Mouse (Mus musculus) MEL (cell line): ENCODE measurements at regions not wholly inside any gene's neighbourhood (a gene's known extent, or its start where the extent isn't known, plus 50 kb on each side); places are given as distances from the start of the nearest gene placed in this dataset.

Experiments used
- DNase-seq: peaks from one replicate; pipeline ENCODE4 v3.0.0; 2011; ENCODE audit warnings: low read depth, low spot score
- H3K27ac ChIP-seq: 2 replicates; pipeline ENCODE4 v1.5.1; 2012; ENCODE audit warnings: low read depth, mild to moderate bottlenecking, control low read depth, low read length, moderate library complexity; ENCODE audit not compliant: control insufficient read depth
- H3K27me3 ChIP-seq, 2 experiments: fragments of 150-350 bp in 1 of 2; sonication (generic) in 1 of 2; 2 replicates each; pipeline ENCODE4 v1.6.1; 2012; ENCODE audit warnings: low read length in 2 of 2, mild to moderate bottlenecking in 2 of 2, improper control_type of control experiment in 1 of 2, moderate library complexity in 1 of 2; ENCODE audit not compliant: insufficient read depth in 2 of 2, control insufficient read depth in 1 of 2
- H3K36me3 ChIP-seq, 2 experiments: 2 replicates each; pipeline ENCODE4 v1.6.1; 2012 to 2014; ENCODE audit warnings: low read length in 2 of 2, improper control_type of control experiment in 1 of 2, inconsistent platforms in 1 of 2, mild to moderate bottlenecking in 1 of 2; ENCODE audit not compliant: insufficient read depth in 2 of 2, control insufficient read depth in 1 of 2
- H3K4me1 ChIP-seq, 2 experiments: fragments of 150-350 bp in 1 of 2; sonication (generic) in 1 of 2; 2 replicates each; pipeline ENCODE4 v1.6.1; 2012; ENCODE audit warnings: low read length in 2 of 2, improper control_type of control experiment in 1 of 2, mild to moderate bottlenecking in 1 of 2; ENCODE audit not compliant: insufficient read depth in 2 of 2, control insufficient read depth in 1 of 2
- H3K4me3 ChIP-seq, 2 experiments: fragments of 150-350 bp in 1 of 2; sonication (generic) in 1 of 2; 2 replicates each; pipeline ENCODE4 v1.5.1; 2012; ENCODE audit warnings: low read depth in 2 of 2, low read length in 2 of 2, mild to moderate bottlenecking in 2 of 2, moderate library complexity in 2 of 2, control low read depth in 1 of 2, improper control_type of control experiment in 1 of 2; ENCODE audit not compliant: control insufficient read depth in 1 of 2, insufficient read depth in 1 of 2
- H3K79me2 ChIP-seq: 2 replicates; pipeline ENCODE4 v1.6.1; 2012; ENCODE audit warnings: mild to moderate bottlenecking, low read length, moderate library complexity; ENCODE audit not compliant: control insufficient read depth, poor library complexity, insufficient read depth
- H3K9ac ChIP-seq: 2 replicates; pipeline ENCODE4 v1.6.1; 2012; ENCODE audit warnings: low read depth, mild to moderate bottlenecking, control low read depth, low read length, moderate library complexity; ENCODE audit not compliant: control insufficient read depth, poor library complexity, severe bottlenecking
- H3K9me3 ChIP-seq: fragments of 150-350 bp; sonication (generic); replicated peaks from 2 replicates; pipeline ENCODE4 v1.6.1; 2012; ENCODE audit warnings: mild to moderate bottlenecking, low read length, improper control_type of control experiment, moderate library complexity; ENCODE audit not compliant: insufficient read depth
- CHD1 ChIP-seq: IDR thresholded peaks from 2 replicates; pipeline ENCODE4 v1.6.1; 2012; ENCODE audit warnings: low read depth, mild to moderate bottlenecking, inconsistent platforms, low read length, improper control_type of control experiment
- CHD2 ChIP-seq: IDR thresholded peaks from 2 replicates; pipeline ENCODE4 v1.6.1; 2011; ENCODE audit warnings: low read length, improper control_type of control experiment
- E2F4 ChIP-seq: IDR thresholded peaks from 2 replicates; pipeline ENCODE4 v1.6.1; 2011; ENCODE audit warnings: low read depth, low read length, improper control_type of control experiment, borderline replicate concordance
- ELF1 ChIP-seq: IDR thresholded peaks from 2 replicates; pipeline ENCODE4 v1.6.1; 2014; ENCODE audit warnings: low read depth, mild to moderate bottlenecking, inconsistent platforms, low read length, improper control_type of control experiment, moderate library complexity
- GATA1 ChIP-seq: IDR thresholded peaks from 2 replicates; pipeline ENCODE4 v1.6.1; 2011; ENCODE audit warnings: low read depth, low read length, improper control_type of control experiment
- KAT2A ChIP-seq: conservative IDR thresholded peaks from 2 replicates; pipeline ENCODE4 v1.6.1; 2012; ENCODE audit warnings: low read depth, low read length, improper control_type of control experiment, inconsistent platforms
- MAFK ChIP-seq: IDR thresholded peaks from 2 replicates; pipeline ENCODE4 v1.6.1; 2011; ENCODE audit warnings: low read depth, mild to moderate bottlenecking, low read length, improper control_type of control experiment, borderline replicate concordance
- MAX ChIP-seq: IDR thresholded peaks from 2 replicates; pipeline ENCODE4 v1.6.1; 2011; ENCODE audit warnings: low read length, improper control_type of control experiment
- MXI1 ChIP-seq: IDR thresholded peaks from 2 replicates; pipeline ENCODE4 v1.6.1; 2011; ENCODE audit warnings: mild to moderate bottlenecking, low read depth, low read length, improper control_type of control experiment
- MYB ChIP-seq: IDR thresholded peaks from 2 replicates; pipeline ENCODE4 v1.6.1; 2011; ENCODE audit warnings: mild to moderate bottlenecking, low read depth, low read length, improper control_type of control experiment
- MYC ChIP-seq: IDR thresholded peaks from 2 replicates; pipeline ENCODE4 v1.6.1; 2011; ENCODE audit warnings: low read depth, mild to moderate bottlenecking, low read length, improper control_type of control experiment, moderate library complexity
- POLR2AphosphoS2 ChIP-seq: IDR thresholded peaks from 2 replicates; pipeline ENCODE4 v1.6.1; 2011; ENCODE audit warnings: low read length, improper control_type of control experiment
- RCOR1 ChIP-seq: IDR thresholded peaks from 2 replicates; pipeline ENCODE4 v1.6.1; 2012; ENCODE audit warnings: low read depth, mild to moderate bottlenecking, inconsistent platforms, low read length, improper control_type of control experiment
- SMC3 ChIP-seq: IDR thresholded peaks from 2 replicates; pipeline ENCODE4 v1.6.1; 2011; ENCODE audit warnings: low read depth, low read length, improper control_type of control experiment
- TCF12 ChIP-seq: IDR thresholded peaks from 2 replicates; pipeline ENCODE4 v1.6.1; 2014; ENCODE audit warnings: low read depth, mild to moderate bottlenecking, inconsistent platforms, low read length, improper control_type of control experiment, moderate library complexity
- USF2 ChIP-seq, 2 experiments: IDR thresholded peaks; 2 replicates each; pipeline ENCODE4 v1.6.1; 2011 to 2012; ENCODE audit warnings: improper control_type of control experiment in 2 of 2, low read length in 2 of 2, borderline replicate concordance in 1 of 2, inconsistent platforms in 1 of 2, low read depth in 1 of 2, mild to moderate bottlenecking in 1 of 2; ENCODE audit not compliant: insufficient read depth in 1 of 2
- ZC3H11A ChIP-seq: IDR thresholded peaks from 2 replicates; pipeline ENCODE4 v1.6.1; 2012; ENCODE audit warnings: low read depth, mild to moderate bottlenecking, inconsistent platforms, low read length, improper control_type of control experiment
- ZKSCAN1 ChIP-seq: IDR thresholded peaks from 2 replicates; pipeline ENCODE4 v1.6.1; 2012; ENCODE audit warnings: low read depth, mild to moderate bottlenecking, inconsistent platforms, low read length, improper control_type of control experiment, moderate library complexity
- ZMIZ1 ChIP-seq: IDR thresholded peaks from 2 replicates; pipeline ENCODE4 v1.6.1; 2012; ENCODE audit warnings: low read depth, mild to moderate bottlenecking, inconsistent platforms, low read length, improper control_type of control experiment, moderate library complexity
- ZNF384 ChIP-seq: IDR thresholded peaks from 2 replicates; pipeline ENCODE4 v1.6.1; 2012; ENCODE audit warnings: low read depth, mild to moderate bottlenecking, inconsistent platforms, low read length, improper control_type of control experiment

DNA sequence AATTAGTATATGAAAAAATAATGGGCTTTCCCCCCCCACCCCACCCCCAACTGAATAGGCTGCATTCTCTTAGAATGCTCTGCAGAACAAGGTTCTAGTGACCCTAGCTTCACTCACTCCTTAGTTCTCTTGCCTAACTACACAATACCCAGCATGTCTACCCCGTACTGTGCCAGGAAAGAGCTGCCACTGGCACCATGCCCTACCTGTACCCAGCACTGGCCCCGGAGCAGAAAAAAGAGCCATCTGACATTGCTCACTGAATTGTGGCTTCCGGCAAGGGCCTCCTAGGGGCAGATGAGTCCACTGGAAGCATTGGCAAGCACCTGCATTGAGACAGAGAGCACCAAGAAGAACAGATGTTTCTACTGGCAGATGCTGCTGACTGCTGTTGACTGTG lies 156.0 kb upstream of the Gpr101 start:
- Histone ChIP-seq H3K4me3 (no peak overlapping the region), H3K9ac (no peak overlapping the region), H3K4me1 (no peaks in the 10 kb centered on the region), H3K27ac (no peak overlapping the region), H3K9me3 (no peaks in the 10 kb centered on the region), H3K27me3 (no peaks in the 10 kb centered on the region), H3K36me3 (no peaks in the 10 kb centered on the region), H3K79me2 (no peaks in the 10 kb centered on the region)
- TF ChIP-seq E2F4: no peak
- TF ChIP-seq RCOR1: no peak
- TF ChIP-seq ZMIZ1: no peak
- TF ChIP-seq KAT2A: no peak
- TF ChIP-seq SMC3: no peak
- TF ChIP-seq CHD2: no peak
- TF ChIP-seq ELF1: no peak
- TF ChIP-seq TCF12: no peak
- DNase-seq: no peak

DNA sequence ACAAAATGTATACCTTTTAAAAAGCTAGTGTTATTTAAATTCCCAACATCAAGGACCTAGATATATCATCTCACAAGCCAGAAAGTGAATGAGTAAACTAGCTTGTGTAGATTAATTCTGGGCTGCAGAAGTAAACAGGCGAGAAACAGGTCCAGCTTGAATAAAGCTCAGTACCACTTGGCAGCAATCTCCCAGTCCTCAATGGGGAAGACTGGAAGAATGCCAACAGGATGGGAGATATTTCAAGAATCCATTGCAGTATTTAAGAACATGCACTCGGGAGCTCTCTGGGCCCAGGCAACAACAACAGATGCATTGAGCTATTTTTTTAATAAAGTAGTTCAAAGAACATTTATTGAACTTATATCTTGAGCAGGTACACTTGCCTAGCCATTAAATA lies 152.5 kb upstream of the Gpr101 start:
- H3K9ac ChIP-seq: no peak overlapping the region

DNA sequence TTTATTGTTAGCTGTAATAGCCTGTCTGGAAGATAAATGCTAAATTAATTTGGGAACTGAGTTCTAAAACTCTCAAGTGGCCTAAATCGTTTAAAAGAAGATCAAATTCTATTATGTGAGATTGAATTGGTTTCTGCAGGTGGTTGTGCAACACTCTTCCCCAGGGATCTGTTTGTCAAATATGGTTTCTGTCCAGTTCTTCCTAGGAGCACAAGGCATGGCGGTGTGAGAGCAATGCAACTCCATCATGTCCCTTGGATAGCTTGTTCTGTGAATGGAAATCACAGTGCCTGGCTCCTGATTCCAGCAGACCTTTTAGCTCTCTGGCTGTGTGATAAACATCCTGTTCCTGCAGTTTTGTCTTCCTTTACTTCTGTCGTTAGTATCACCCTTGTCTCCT lies 151.9 kb upstream of the Gpr101 start:
- Histone ChIP-seq H3K27me3 (no peaks in the 10 kb centered on the region), H3K4me3 (no peak overlapping the region), H3K36me3 (no peaks in the 10 kb centered on the region), H3K9me3 (no peaks in the 10 kb centered on the region)
- TF ChIP-seq ZKSCAN1 (no peak), GATA1 (no peak)
- TF ChIP-seq, all 39 proteins: peak for 0
- DNase-seq: no peak
- no peaks in the 10 kb centered on the region for H3K79me2 ChIP-seq
- H3K9ac ChIP-seq: no peak overlapping the region
- H3K27ac ChIP-seq: no peak overlapping the region
- no peaks in the 10 kb centered on the region for H3K4me1 ChIP-seq

More for the DNA sequence above, 152.5 kb upstream of the Gpr101 start:
- H3K27ac ChIP-seq: no peak overlapping the region
- H3K36me3 ChIP-seq: no peaks in the 10 kb centered on the region
- H3K9me3 ChIP-seq: no peaks in the 10 kb centered on the region
- TF ChIP-seq MAX (no peak), POLR2AphosphoS2 (no peak), MXI1 (no peak), CHD1 (no peak), MYB (no peak), USF2 (IDR thresholded peaks at IDR 0.05; ENCODE audit: borderline replicate concordance in 1 of 2, insufficient read depth in 1 of 2, low read depth in 1 of 2, low read length in 2 of 2) (no peak), ZNF384 (no peak), ZC3H11A (no peak), ZMIZ1 (no peak), SMC3 (no peak), TCF12 (no peak), ZKSCAN1 (no peak), MYC (no peak), E2F4 (no peak), MAFK (no peak)
- TF ChIP-seq, all 39 proteins: peak for 0
- no peaks in the 10 kb centered on the region for H3K79me2 ChIP-seq
- no peaks in the 10 kb centered on the region for H3K27me3 ChIP-seq
- no peak overlapping the region for H3K4me3 ChIP-seq
- no peak for DNase-seq
- no peaks in the 10 kb centered on the region for H3K4me1 ChIP-seq
